Mouse (Mus musculus): Measurements from ENCODE around the gene Olfr504. TPM values are rescaled to one million over a fixed set of nuclear protein-coding genes. Genes with fewer than 3 reads are reported as not detected.
"Not testable (repeated sequence)": the region's sequence is repeated elsewhere in the genome, so short reads cannot be mapped to it uniquely, and the experiment has no call there.

The Olfr504 gene
- not detected in 2 replicates for total RNA-seq (2014; rRNA removed)
- not detected in 2 replicates for polyA plus RNA-seq (2012; rRNA removed)

- Histone ChIP-seq H3K79me2 (ENCODE audit: control insufficient read depth, insufficient read depth, low read length) (no peaks in the 10 kb centered on the region), H3K4me3 (ENCODE audit: insufficient read depth, low read depth, low read length) (no peak within 1 kb of the TSS), H3K9ac (ENCODE audit: low read depth, low read length) (no peak within 1 kb of the TSS), H3K27me3 (ENCODE audit: control insufficient read depth, insufficient read depth, low read length) (no peaks in the 10 kb centered on the region), H3K27ac (replicated peaks; ENCODE audit: insufficient read depth, low read depth, low read length) (no peak within 1 kb of the TSS), H3K36me3 (ENCODE audit: control insufficient read depth, insufficient read depth, low read length) (no peaks in the 10 kb centered on the region), H3K4me1 (ENCODE audit: control insufficient read depth, insufficient read depth, low read length) (no peaks in the 10 kb centered on the region)
- WGBS, result 72% methylated on average over 1 of the region's 1 CpGs
- DNase-seq (ENCODE audit: extremely low read depth, low read depth, low spot score), result no peak
- TF ChIP-seq POLR2A (IDR thresholded peaks at IDR 0.05; ENCODE audit: extremely low read depth, insufficient read depth, low read length), result no peak
- TF ChIP-seq CTCF (IDR thresholded peaks at IDR 0.05; ENCODE audit: low read depth, low read length), result no peak
These were observed at the start of gene Olfr504 for GRCm38 (mm10) chr7:108565693-108566092. Gene Olfr504, minus strand, starts transcription at chr7:108565793.

- whole genome bisulfite sequencing, result 82% methylated on average over 2 of the region's 2 CpGs
- TF ChIP-seq POLR2A (IDR thresholded peaks at IDR 0.05; ENCODE audit: extremely low read depth, insufficient read depth, low read length), result no peak
- TF ChIP-seq CTCF (IDR thresholded peaks at IDR 0.05; ENCODE audit: low read depth, low read length), result no peak
- Histone ChIP-seq H3K27ac (replicated peaks; ENCODE audit: insufficient read depth, low read depth, low read length) (no peak overlapping the region), H3K79me2 (ENCODE audit: control insufficient read depth, insufficient read depth, low read length) (no peaks in the 10 kb centered on the region), H3K27me3 (ENCODE audit: control insufficient read depth, insufficient read depth, low read length) (no peaks in the 10 kb centered on the region), H3K9ac (ENCODE audit: low read depth, low read length) (no peak overlapping the region), H3K4me3 (ENCODE audit: insufficient read depth, low read depth, low read length) (no peak overlapping the region), H3K4me1 (ENCODE audit: control insufficient read depth, insufficient read depth, low read length) (no peaks in the 10 kb centered on the region), H3K36me3 (ENCODE audit: control insufficient read depth, insufficient read depth, low read length) (no peaks in the 10 kb centered on the region)
- DNase-seq (ENCODE audit: extremely low read depth, low read depth, low spot score), result no peak
These were observed 48.5 kb upstream of the Olfr504 start for GRCm38 (mm10) chr7:108614110-108614509.

- H3K36me3 ChIP-seq (ENCODE audit: control insufficient read depth, insufficient read depth, low read length), result no peaks in the 10 kb centered on the region
- H3K79me2 ChIP-seq (ENCODE audit: control insufficient read depth, insufficient read depth, low read length), result no peaks in the 10 kb centered on the region
- H3K27me3 ChIP-seq (ENCODE audit: control insufficient read depth, insufficient read depth, low read length), result no peaks in the 10 kb centered on the region
- no peak within 1 kb of the TSS for H3K9ac ChIP-seq (ENCODE audit: low read depth, low read length)
- DNase-seq (ENCODE audit: extremely low read depth, low read depth, low spot score), result no peak
- H3K4me1 ChIP-seq (ENCODE audit: control insufficient read depth, insufficient read depth, low read length), result no peaks in the 10 kb centered on the region
- TF ChIP-seq POLR2A (IDR thresholded peaks at IDR 0.05; ENCODE audit: extremely low read depth, insufficient read depth, low read length), result no peak
- TF ChIP-seq CTCF (IDR thresholded peaks at IDR 0.05; ENCODE audit: low read depth, low read length), result no peak
- no peak within 1 kb of the TSS for H3K4me3 ChIP-seq (ENCODE audit: insufficient read depth, low read depth, low read length)
- no peak within 1 kb of the TSS for H3K27ac ChIP-seq (replicated peaks; ENCODE audit: insufficient read depth, low read depth, low read length)
These were observed 44.9 kb upstream of the Olfr504 start, which contains the start of gene Olfr506 for GRCm38 (mm10) chr7:108610487-108610886. Gene Olfr506, plus strand, starts transcription at chr7:108610787.

GRCm38 (mm10) chr7:108601916-108602315, 36.3 kb upstream of the Olfr504 start:
- DNase-seq (ENCODE audit: extremely low read depth, low read depth, low spot score); H3K27me3 ChIP-seq (ENCODE audit: control insufficient read depth, insufficient read depth, low read length); H3K9ac ChIP-seq (ENCODE audit: low read depth, low read length); H3K79me2 ChIP-seq (ENCODE audit: control insufficient read depth, insufficient read depth, low read length); H3K4me1 ChIP-seq (ENCODE audit: control insufficient read depth, insufficient read depth, low read length); H3K27ac ChIP-seq (replicated peaks; ENCODE audit: insufficient read depth, low read depth, low read length); H3K4me3 ChIP-seq (ENCODE audit: insufficient read depth, low read depth, low read length); H3K36me3 ChIP-seq (ENCODE audit: control insufficient read depth, insufficient read depth, low read length): not testable (repeated sequence)
- 60% methylated on average over 3 of the region's 3 CpGs for WGBS

- DNase-seq (ENCODE audit: extremely low read depth, low read depth, low spot score), result no peak
- Histone ChIP-seq H3K4me1 (ENCODE audit: control insufficient read depth, insufficient read depth, low read length) (no peaks in the 10 kb centered on the region), H3K79me2 (ENCODE audit: control insufficient read depth, insufficient read depth, low read length) (no peaks in the 10 kb centered on the region), H3K27me3 (ENCODE audit: control insufficient read depth, insufficient read depth, low read length) (no peaks in the 10 kb centered on the region), H3K27ac (replicated peaks; ENCODE audit: insufficient read depth, low read depth, low read length) (no peak overlapping the region), H3K4me3 (ENCODE audit: insufficient read depth, low read depth, low read length) (no peak overlapping the region), H3K9ac (ENCODE audit: low read depth, low read length) (no peak overlapping the region), H3K36me3 (ENCODE audit: control insufficient read depth, insufficient read depth, low read length) (no peaks in the 10 kb centered on the region)
- WGBS, result 100% methylated on average over 1 of the region's 1 CpGs
- no peak for TF ChIP-seq CTCF (IDR thresholded peaks at IDR 0.05; ENCODE audit: low read depth, low read length)
- no peak for TF ChIP-seq POLR2A (IDR thresholded peaks at IDR 0.05; ENCODE audit: extremely low read depth, insufficient read depth, low read length)
These were observed 24.2 kb upstream of the Olfr504 start for GRCm38 (mm10) chr7:108589797-108590196.

GRCm38 (mm10) chr7:108544227-108544626, 21.4 kb downstream of the Olfr504 start, which contains the start of gene Olfr503:
Gene Olfr503, plus strand, starts transcription at chr7:108544527.
- not testable (repeated sequence) for H3K79me2 ChIP-seq (ENCODE audit: control insufficient read depth, insufficient read depth, low read length); H3K27me3 ChIP-seq (ENCODE audit: control insufficient read depth, insufficient read depth, low read length); H3K4me3 ChIP-seq (ENCODE audit: insufficient read depth, low read depth, low read length); H3K27ac ChIP-seq (replicated peaks; ENCODE audit: insufficient read depth, low read depth, low read length); H3K4me1 ChIP-seq (ENCODE audit: control insufficient read depth, insufficient read depth, low read length); DNase-seq (ENCODE audit: extremely low read depth, low read depth, low spot score); H3K9ac ChIP-seq (ENCODE audit: low read depth, low read length); H3K36me3 ChIP-seq (ENCODE audit: control insufficient read depth, insufficient read depth, low read length)
- 33% methylated on average over 1 of the region's 1 CpGs for WGBS
